Mouse (Mus musculus): ENCODE measurements around the gene Vps11. TPM values are rescaled to one million over a fixed set of nuclear protein-coding genes. Genes with fewer than 3 reads are reported as not detected.

Gene Vps11
- polyA plus RNA-seq, 1 experiment from 2014 or later = 32.4 TPM

- Histone ChIP-seq H3K4me1 (peaks cover 19% of the 10 kb centered on the region), H3K4me3 (peak within 1 kb of the TSS; percentile 91), H3K9ac (peak within 1 kb of the TSS; percentile 89), H3K9me3 (no peaks in the 10 kb centered on the region), H3K27ac (peak within 1 kb of the TSS; percentile 58; the same call in 1 of the 2 replicates), H3K27me3 (no peaks in the 10 kb centered on the region), H3K36me3 (peaks cover 22% of the 10 kb centered on the region), H3K4me2 (replicated peaks) (peak within 1 kb of the TSS; percentile 92)
- WGBS = under 1% methylated on average over 67 of the region's 67 CpGs
- ATAC-seq (ENCODE audit: insufficient number of reproducible peaks, insufficient read depth, low FRiP score, low TSS enrichment) = peak; percentile 98
Observed at GRCm38 (mm10) chr9:44319887-44320798, 41.3 kb downstream of the Vps11 start, which contains the start of gene C2cd2l. TSS of gene C2cd2l (minus strand) at chr9:44320285.

GRCm38 (mm10) chr9:44319105-44319886 is 42.2 kb downstream of the Vps11 start:
- peaks cover 30% of the 10 kb centered on the region for H3K36me3 ChIP-seq
- H3K27me3 ChIP-seq = no peaks in the 10 kb centered on the region
- no peaks in the 10 kb centered on the region for H3K9me3 ChIP-seq
- peak overlapping the region; percentile 57; the same call in 1 of the 2 replicates for H3K27ac ChIP-seq
- peak overlapping the region; percentile 89 for H3K9ac ChIP-seq
- no peak for ATAC-seq (ENCODE audit: insufficient number of reproducible peaks, insufficient read depth, low FRiP score, low TSS enrichment)
- 2% methylated on average over 37 of the region's 37 CpGs for WGBS
- H3K4me2 ChIP-seq (replicated peaks) = peak overlapping the region; percentile 92
- H3K4me3 ChIP-seq = peak overlapping the region; percentile 91
- peaks cover 19% of the 10 kb centered on the region for H3K4me1 ChIP-seq

GRCm38 (mm10) chr9:44318826-44319095 is 42.7 kb downstream of the Vps11 start:
- Histone ChIP-seq H3K4me2 (replicated peaks) (peak overlapping the region; percentile 92), H3K9ac (no peak overlapping the region), H3K4me1 (peaks cover 19% of the 10 kb centered on the region), H3K27me3 (no peaks in the 10 kb centered on the region), H3K9me3 (no peaks in the 10 kb centered on the region), H3K27ac (no peak overlapping the region), H3K4me3 (peak overlapping the region; percentile 91), H3K36me3 (peaks cover 35% of the 10 kb centered on the region)
- 35% methylated on average over 3 of the region's 3 CpGs for WGBS
- no peak for ATAC-seq (ENCODE audit: insufficient number of reproducible peaks, insufficient read depth, low FRiP score, low TSS enrichment)

GRCm38 (mm10) chr9:44318076-44318825 is 43.2 kb downstream of the Vps11 start:
- Histone ChIP-seq H3K4me1 (peaks cover 19% of the 10 kb centered on the region), H3K27me3 (no peaks in the 10 kb centered on the region), H3K4me3 (peak overlapping the region; percentile 91; the same call in 1 of the 2 replicates), H3K9me3 (no peaks in the 10 kb centered on the region), H3K27ac (no peak overlapping the region), H3K4me2 (replicated peaks) (peak overlapping the region; percentile 92), H3K36me3 (peaks cover 40% of the 10 kb centered on the region), H3K9ac (no peak overlapping the region)
- no peak for ATAC-seq (ENCODE audit: insufficient number of reproducible peaks, insufficient read depth, low FRiP score, low TSS enrichment)
- WGBS = 59% methylated on average over 5 of the region's 5 CpGs

GRCm38 (mm10) chr9:44317452-44317851 is 44.0 kb downstream of the Vps11 start:
- Histone ChIP-seq H3K4me3 (no peak overlapping the region), H3K4me2 (replicated peaks) (no peak overlapping the region), H3K27ac (no peak overlapping the region), H3K9me3 (no peaks in the 10 kb centered on the region), H3K36me3 (peaks cover 47% of the 10 kb centered on the region), H3K9ac (no peak overlapping the region), H3K27me3 (no peaks in the 10 kb centered on the region), H3K4me1 (peaks cover 19% of the 10 kb centered on the region)
- no peak for ATAC-seq (ENCODE audit: insufficient number of reproducible peaks, insufficient read depth, low FRiP score, low TSS enrichment)
- 74% methylated on average over 4 of the region's 4 CpGs for WGBS

- H3K4me2 ChIP-seq (replicated peaks) = no peak overlapping the region
- H3K9me3 ChIP-seq = no peaks in the 10 kb centered on the region
- no peak overlapping the region for H3K9ac ChIP-seq
- peaks cover 48% of the 10 kb centered on the region for H3K36me3 ChIP-seq
- H3K4me1 ChIP-seq = peaks cover 15% of the 10 kb centered on the region
- H3K27me3 ChIP-seq = peaks cover 4% of the 10 kb centered on the region; the same call in 1 of the 2 replicates
- H3K4me3 ChIP-seq = no peak overlapping the region
- 94% methylated on average over 18 of the region's 18 CpGs for WGBS
- H3K27ac ChIP-seq = no peak overlapping the region
- no peak for ATAC-seq (ENCODE audit: insufficient number of reproducible peaks, insufficient read depth, low FRiP score, low TSS enrichment)
Observed at GRCm38 (mm10) chr9:44314910-44315309, 46.6 kb downstream of the Vps11 start.

- no peaks in the 10 kb centered on the region for H3K9me3 ChIP-seq
- H3K27me3 ChIP-seq = peaks cover 4% of the 10 kb centered on the region; the same call in 1 of the 2 replicates
- no peak overlapping the region for H3K9ac ChIP-seq
- peaks cover 12% of the 10 kb centered on the region for H3K4me1 ChIP-seq
- WGBS = 74% methylated on average over 4 of the region's 4 CpGs
- H3K4me2 ChIP-seq (replicated peaks) = no peak overlapping the region
- H3K27ac ChIP-seq = no peak overlapping the region
- H3K4me3 ChIP-seq = no peak overlapping the region
- no peak for ATAC-seq (ENCODE audit: insufficient number of reproducible peaks, insufficient read depth, low FRiP score, low TSS enrichment)
- peaks cover 48% of the 10 kb centered on the region for H3K36me3 ChIP-seq
Observed at GRCm38 (mm10) chr9:44314257-44314547, 47.3 kb downstream of the Vps11 start.

- ATAC-seq (ENCODE audit: insufficient number of reproducible peaks, insufficient read depth, low FRiP score, low TSS enrichment) = no peak
- Histone ChIP-seq H3K9ac (no peak overlapping the region), H3K27ac (no peak overlapping the region), H3K27me3 (peaks cover 4% of the 10 kb centered on the region; the same call in 1 of the 2 replicates), H3K4me1 (peaks cover 6% of the 10 kb centered on the region), H3K4me3 (no peak overlapping the region), H3K9me3 (no peaks in the 10 kb centered on the region), H3K36me3 (peaks cover 48% of the 10 kb centered on the region), H3K4me2 (replicated peaks) (no peak overlapping the region)
- WGBS = 81% methylated on average over 19 of the region's 19 CpGs
Observed at GRCm38 (mm10) chr9:44313476-44314256, 47.8 kb downstream of the Vps11 start.

GRCm38 (mm10) chr9:44311136-44312134 is 50.0 kb downstream of the Vps11 start:
- Histone ChIP-seq H3K27me3 (peaks cover 4% of the 10 kb centered on the region; the same call in 1 of the 2 replicates), H3K36me3 (peaks cover 39% of the 10 kb centered on the region), H3K4me2 (replicated peaks) (peak overlapping the region; percentile 10; the same call in 1 of the 2 replicates), H3K27ac (no peak overlapping the region), H3K9ac (no peak overlapping the region), H3K4me3 (no peak overlapping the region), H3K4me1 (no peaks in the 10 kb centered on the region), H3K9me3 (no peaks in the 10 kb centered on the region)
- ATAC-seq (ENCODE audit: insufficient number of reproducible peaks, insufficient read depth, low FRiP score, low TSS enrichment) = no peak
- WGBS = 14% methylated on average over 27 of the region's 27 CpGs

GRCm38 (mm10) chr9:44310750-44311135 is 50.7 kb downstream of the Vps11 start:
- WGBS = 26% methylated on average over 10 of the region's 10 CpGs
- no peak overlapping the region for H3K27ac ChIP-seq
- peaks cover 32% of the 10 kb centered on the region for H3K36me3 ChIP-seq
- H3K4me1 ChIP-seq = no peaks in the 10 kb centered on the region
- H3K4me2 ChIP-seq (replicated peaks) = 0 out of 2 replicates have a peak overlapping the region, but pooled peaks have one; percentile 10
- no peaks in the 10 kb centered on the region for H3K9me3 ChIP-seq
- H3K4me3 ChIP-seq = no peak overlapping the region
- ATAC-seq (ENCODE audit: insufficient number of reproducible peaks, insufficient read depth, low FRiP score, low TSS enrichment) = no peak
- H3K9ac ChIP-seq = no peak overlapping the region
- H3K27me3 ChIP-seq = peaks cover 4% of the 10 kb centered on the region; the same call in 1 of the 2 replicates
